Mouse (Mus musculus) heart, embryonic 12.5 days (tissue): ENCODE results near the gene Akr1c19. TPM values are rescaled to one million over a fixed set of nuclear protein-coding genes. Genes with fewer than 3 reads are reported as not detected.

ENCODE experiments used
- ATAC-seq: fragments of 200-750 bp; cut with Nextera tagmentation; 2 replicates; pipeline ENCODE4 v1.8.0; 2017; ENCODE audit warnings: moderate TSS enrichment, moderate library complexity; ENCODE audit not compliant: insufficient number of reproducible peaks, low FRiP score
- H3K27ac ChIP-seq: fragments of 300-500 bp; sonication (generic); 2 replicates; pipeline ENCODE4 v1.5.1; 2016; ENCODE audit warnings: mild to moderate bottlenecking, moderate library complexity; ENCODE audit not compliant: poor library complexity, severe bottlenecking
- H3K27me3 ChIP-seq: fragments of 300-500 bp; sonication (generic); replicated peaks from 2 replicates; pipeline ENCODE4 v1.6.1; 2016; ENCODE audit warnings: mild to moderate bottlenecking, moderate library complexity
- H3K36me3 ChIP-seq: fragments of 300-500 bp; sonication (generic); 2 replicates; pipeline ENCODE4 v1.6.1; 2016; ENCODE audit warnings: mild to moderate bottlenecking, moderate library complexity
- H3K4me1 ChIP-seq: fragments of 300-500 bp; sonication (generic); replicated peaks from 2 replicates; pipeline ENCODE4 v1.6.1; 2016; ENCODE audit warnings: mild to moderate bottlenecking
- H3K4me2 ChIP-seq: fragments of 300-500 bp; sonication (generic); 2 replicates; pipeline ENCODE4 v1.6.1; 2016; ENCODE audit warnings: mild to moderate bottlenecking, moderate library complexity
- H3K4me3 ChIP-seq: fragments of 300-500 bp; sonication (generic); 2 replicates; pipeline ENCODE4 v1.5.1; 2016; ENCODE audit warnings: mild to moderate bottlenecking
- H3K9ac ChIP-seq: fragments of 300-500 bp; sonication (generic); 2 replicates; pipeline ENCODE4 v1.6.1; 2016; ENCODE audit warnings: mild to moderate bottlenecking, moderate library complexity
- H3K9me3 ChIP-seq: fragments of 300-500 bp; sonication (generic); replicated peaks from 2 replicates; pipeline ENCODE4 v1.6.1; 2016; ENCODE audit warnings: mild to moderate bottlenecking, moderate library complexity
- WGBS: fragments of 180-500 bp; shearing (Covaris S2); methylation state at CpG from one replicate; pipeline ENCODE4 v1.1.7; 2016; 5-methylcytosine and 5-hydroxymethylcytosine counted together
- polyA plus RNA-seq: library from polyadenylated mRNA; unstranded; fragments of >200 nt; fragmentation: Nextera tagmentation; extraction: Ambion mirVana; gene quantifications from 2 replicates; pipeline ENCODE4 v1.2.1, GENCODE M21; 2016

Gene Akr1c19
- polyA plus RNA-seq, 1 experiment from 2014 or later, result 0.92 TPM

DNA sequence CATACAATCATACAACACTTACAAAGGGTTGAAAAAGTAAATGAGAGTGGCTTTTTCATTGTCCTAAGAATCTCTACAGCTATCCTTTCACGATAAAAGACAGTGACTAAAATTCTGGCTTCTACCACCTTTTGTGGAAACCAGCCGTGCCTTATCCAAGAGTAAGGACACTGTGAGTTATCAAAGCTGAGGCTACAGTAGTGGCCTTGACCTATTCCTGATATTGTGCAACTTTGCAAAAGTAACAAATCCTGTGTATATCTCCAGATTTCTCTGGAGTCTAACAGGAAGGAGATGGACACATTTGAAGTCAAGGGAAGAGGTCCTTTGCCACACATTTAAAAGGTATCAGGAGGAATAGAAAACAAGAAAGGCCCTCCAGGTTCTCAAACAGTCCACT, 49.0 kb downstream of the Akr1c19 start:
- Histone ChIP-seq H3K36me3 (no peaks in the 10 kb centered on the region), H3K27ac (no peak overlapping the region), H3K9ac (no peak overlapping the region), H3K4me2 (no peak overlapping the region), H3K4me1 (no peaks in the 10 kb centered on the region), H3K9me3 (no peaks in the 10 kb centered on the region), H3K27me3 (no peaks in the 10 kb centered on the region), H3K4me3 (no peak overlapping the region)
- ATAC-seq, result no peak
- WGBS, result 71% methylated on average over 2 of the region's 2 CpGs

DNA sequence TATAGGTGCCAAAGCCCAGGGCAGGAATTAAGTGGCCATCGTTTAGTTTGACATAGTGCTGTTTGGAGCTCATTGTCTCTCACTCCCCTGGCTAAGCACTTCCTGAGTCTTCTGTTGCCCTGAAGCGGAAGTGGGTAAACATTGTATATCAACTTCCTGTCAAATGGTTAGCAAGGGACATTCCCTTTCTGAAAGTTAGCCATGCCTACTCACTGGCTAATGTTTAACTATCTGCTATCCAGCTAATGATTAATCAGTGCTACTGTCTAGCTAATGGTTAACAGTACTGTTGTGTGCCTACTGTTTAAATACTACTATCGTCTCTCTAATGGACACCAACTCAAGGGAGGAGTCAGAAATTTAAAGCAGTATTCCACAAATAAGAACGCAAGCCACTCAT, 50.8 kb downstream of the Akr1c19 start, which contains the start of gene Akr1c12:
Gene Akr1c12, minus strand, starts transcription at position 150 of the 400 bp plus-strand sequence.
- Histone ChIP-seq H3K4me1 (no peaks in the 10 kb centered on the region), H3K36me3 (no peaks in the 10 kb centered on the region), H3K27ac (no peak within 1 kb of the TSS), H3K4me3 (no peak within 1 kb of the TSS), H3K9ac (no peak within 1 kb of the TSS), H3K27me3 (no peaks in the 10 kb centered on the region), H3K4me2 (no peak within 1 kb of the TSS), H3K9me3 (no peaks in the 10 kb centered on the region)
- 60% methylated on average over 4 of the region's 4 CpGs for WGBS
- ATAC-seq, result no peak

- Histone ChIP-seq H3K4me3 (no peak overlapping the region), H3K27me3 (no peaks in the 10 kb centered on the region), H3K27ac (no peak overlapping the region), H3K36me3 (no peaks in the 10 kb centered on the region), H3K9ac (no peak overlapping the region), H3K4me1 (no peaks in the 10 kb centered on the region), H3K9me3 (no peaks in the 10 kb centered on the region), H3K4me2 (no peak overlapping the region)
- no peak for ATAC-seq
- WGBS, result 31% methylated on average over 7 of the region's 7 CpGs
Measured at GRCm38 (mm10) chr13:4281471-4282412, 53.2 kb downstream of the Akr1c19 start.

DNA sequence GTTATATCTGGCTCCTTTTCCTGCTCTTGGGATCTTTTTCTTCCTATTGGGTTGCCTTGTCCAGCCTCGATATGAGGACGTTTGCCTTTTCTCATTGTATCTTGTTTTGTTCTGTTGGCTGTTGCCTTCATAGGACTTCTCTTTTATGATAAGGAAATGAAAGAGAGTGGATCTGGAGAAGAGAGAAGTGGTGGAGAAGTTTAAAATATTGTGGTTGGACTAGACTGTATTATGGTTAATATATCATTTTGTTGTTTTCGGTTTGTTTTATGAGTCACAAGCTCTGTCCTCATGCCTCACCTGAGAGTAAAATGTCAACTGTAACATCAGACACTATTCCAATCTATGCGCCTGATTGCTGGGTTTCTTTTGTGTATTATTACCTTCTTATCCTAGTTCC, 68.5 kb downstream of the Akr1c19 start:
- WGBS, result 85% methylated on average over 4 of the region's 4 CpGs
- no peak for ATAC-seq
- Histone ChIP-seq H3K4me1 (no peaks in the 10 kb centered on the region), H3K4me3 (no peak overlapping the region), H3K27me3 (no peaks in the 10 kb centered on the region), H3K27ac (no peak overlapping the region), H3K9me3 (no peaks in the 10 kb centered on the region), H3K36me3 (no peaks in the 10 kb centered on the region), H3K9ac (no peak overlapping the region), H3K4me2 (no peak overlapping the region)

Other genes starting within 250 kb of the Akr1c19 start
- gene Akr1c14, start 179.7 kb upstream of the Akr1c19 start, polyA plus RNA-seq, result 1.9 and 2.4 TPM in 2 replicates
- not detected in 2 replicates for gene Akr1c18, start 78.0 kb upstream of the Akr1c19 start, polyA plus RNA-seq
- gene Akr1c13, start 37.5 kb upstream of the Akr1c19 start, polyA plus RNA-seq, result 2.8 and 3.1 TPM in 2 replicates
- 0.53 and 0.55 TPM in 2 replicates for gene Akr1c12, start 50.7 kb downstream of the Akr1c19 start, polyA plus RNA-seq
- not detected in 2 replicates for gene Akr1c6, start 205.6 kb downstream of the Akr1c19 start, polyA plus RNA-seq